Mouse (Mus musculus) bone marrow macrophage, adult 2 months (primary cell): ENCODE measurements around the gene Larp1.

Experiments
- CTCF ChIP-seq: IDR thresholded peaks from 2 replicates; pipeline ENCODE4 v1.5.1; 2012; ENCODE audit warnings: low read depth, mild to moderate bottlenecking, low read length, moderate library complexity
- POLR2A ChIP-seq: IDR thresholded peaks from 2 replicates; pipeline ENCODE4 v1.6.1; 2012; ENCODE audit warnings: mild to moderate bottlenecking, low read depth, low read length, borderline replicate concordance

DNA sequence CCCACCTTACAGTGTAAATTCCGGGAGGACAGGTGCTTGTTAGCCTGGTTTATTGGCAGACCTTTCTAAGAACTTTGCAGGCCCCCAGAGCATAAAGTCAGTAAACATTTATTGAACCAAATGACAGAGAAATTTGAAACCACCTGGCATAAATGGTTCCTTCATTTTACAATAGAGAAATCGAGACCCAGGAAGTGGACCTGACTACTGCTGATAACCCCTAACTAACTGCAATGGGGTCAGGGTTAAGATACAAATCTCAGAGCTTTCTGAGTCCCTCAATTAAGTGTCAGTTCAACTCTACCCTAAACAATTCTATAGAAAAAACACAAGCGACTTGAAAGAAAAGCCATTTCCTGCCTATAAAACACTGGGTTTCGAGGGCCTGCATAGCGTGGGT lies 851 bp upstream of the Larp1 start:
- TF ChIP-seq CTCF = no peak
- TF ChIP-seq POLR2A = no peak
